Mouse (Mus musculus): ENCODE data around the gene Tmem132b. TPM values are rescaled to one million over a fixed set of nuclear protein-coding genes. Genes with fewer than 3 reads are reported as not detected.

Tmem132b gene
- polyA plus RNA-seq, 1 experiment: under 0.01 TPM

DNA sequence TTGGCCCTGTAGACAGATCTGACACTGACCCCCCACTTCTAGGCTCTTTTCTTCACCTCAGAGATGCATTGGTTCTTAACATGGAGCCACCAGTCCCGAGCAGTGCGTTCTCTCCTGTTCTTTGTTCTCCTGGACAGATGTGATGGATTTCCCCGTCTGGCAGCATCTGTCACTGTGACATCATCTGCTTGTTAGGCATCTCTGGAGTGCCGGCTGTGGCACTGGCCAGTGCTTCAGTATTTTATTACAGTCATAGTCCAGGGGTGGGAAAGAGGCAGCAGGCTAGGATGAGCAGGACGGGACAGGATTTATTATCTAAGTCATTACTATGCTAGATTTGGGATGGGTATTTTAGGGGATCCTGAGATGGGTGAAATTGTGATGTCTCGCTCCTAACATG, 31.9 kb downstream of the Tmem132b start:
- TF ChIP-seq CTCF (IDR thresholded peaks at IDR 0.05; ENCODE audit: control insufficient read depth, insufficient read depth, insufficient read length) (no peak), MYOG (IDR thresholded peaks at IDR 0.05; ENCODE audit: control insufficient read depth, extremely low read depth, insufficient read length) (no peak), MYOD1 (IDR thresholded peaks at IDR 0.05; ENCODE audit: control insufficient read depth, insufficient read length, low read depth) (no peak), CEBPB (IDR thresholded peaks at IDR 0.05; ENCODE audit: low read depth) (no peak), USF1 (IDR thresholded peaks at IDR 0.05; ENCODE audit: low read depth) (no peak), MAX (IDR thresholded peaks at IDR 0.05) (no peak), FOSL1 (IDR thresholded peaks at IDR 0.05; ENCODE audit: insufficient read depth, low read length, poor library complexity, severe bottlenecking) (no peak)
- no peaks in the 10 kb centered on the region for H3K79me2 ChIP-seq (ENCODE audit: control insufficient read depth, insufficient read depth)
- no peak overlapping the region for H3ac ChIP-seq (ENCODE audit: control insufficient read depth, insufficient read length, low read depth)

DNA sequence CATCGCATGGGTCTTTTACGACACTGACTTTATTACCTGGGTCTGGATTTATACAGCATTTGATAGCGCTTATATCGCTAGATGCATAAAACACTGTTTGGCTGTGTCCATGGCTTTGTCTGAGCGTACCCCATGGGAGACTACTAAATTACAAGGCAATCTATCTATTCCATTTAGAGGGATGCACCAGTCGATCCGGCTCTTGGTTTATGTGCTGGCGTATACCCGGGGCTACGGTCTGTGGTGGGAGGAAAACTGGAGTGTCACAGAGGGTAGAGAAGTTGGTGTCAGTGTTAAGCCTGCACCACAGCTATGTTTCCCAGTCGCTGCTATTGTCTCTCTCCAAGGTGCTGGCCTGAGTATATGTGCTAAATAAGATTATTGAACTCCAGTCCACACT, 34.2 kb downstream of the Tmem132b start:
- Histone ChIP-seq H3K79me2 (ENCODE audit: control insufficient read depth, insufficient read depth) (no peaks in the 10 kb centered on the region), H3ac (ENCODE audit: control insufficient read depth, insufficient read length, low read depth) (no peak overlapping the region), H3K79me3 (ENCODE audit: low read depth) (no peaks in the 10 kb centered on the region), H3K27me3 (ENCODE audit: control insufficient read depth, insufficient read depth, insufficient read length) (no peaks in the 10 kb centered on the region), H3K4me3 (ENCODE audit: insufficient read depth, poor library complexity, severe bottlenecking) (no peak overlapping the region), H3K36me3 (ENCODE audit: control insufficient read depth, insufficient read depth) (no peaks in the 10 kb centered on the region)
- TF ChIP-seq USF1 (IDR thresholded peaks at IDR 0.05; ENCODE audit: low read depth) (no peak), MYOG (IDR thresholded peaks at IDR 0.05; ENCODE audit: control insufficient read depth, extremely low read depth, insufficient read length) (no peak), MAX (IDR thresholded peaks at IDR 0.05) (no peak), CEBPB (IDR thresholded peaks at IDR 0.05; ENCODE audit: low read depth) (no peak), FOSL1 (IDR thresholded peaks at IDR 0.05; ENCODE audit: insufficient read depth, low read length, poor library complexity, severe bottlenecking) (no peak), CTCF (IDR thresholded peaks at IDR 0.05; ENCODE audit: control insufficient read depth, insufficient read depth, insufficient read length) (no peak), MYOD1 (IDR thresholded peaks at IDR 0.05; ENCODE audit: control insufficient read depth, insufficient read length, low read depth) (no peak)

More for the DNA sequence above, 31.9 kb downstream of the Tmem132b start:
- H3K4me3 ChIP-seq (ENCODE audit: insufficient read depth, poor library complexity, severe bottlenecking): no peak overlapping the region
- no peaks in the 10 kb centered on the region for H3K36me3 ChIP-seq (ENCODE audit: control insufficient read depth, insufficient read depth)
- no peaks in the 10 kb centered on the region for H3K79me3 ChIP-seq (ENCODE audit: low read depth)
- no peaks in the 10 kb centered on the region for H3K27me3 ChIP-seq (ENCODE audit: control insufficient read depth, insufficient read depth, insufficient read length)

DNA sequence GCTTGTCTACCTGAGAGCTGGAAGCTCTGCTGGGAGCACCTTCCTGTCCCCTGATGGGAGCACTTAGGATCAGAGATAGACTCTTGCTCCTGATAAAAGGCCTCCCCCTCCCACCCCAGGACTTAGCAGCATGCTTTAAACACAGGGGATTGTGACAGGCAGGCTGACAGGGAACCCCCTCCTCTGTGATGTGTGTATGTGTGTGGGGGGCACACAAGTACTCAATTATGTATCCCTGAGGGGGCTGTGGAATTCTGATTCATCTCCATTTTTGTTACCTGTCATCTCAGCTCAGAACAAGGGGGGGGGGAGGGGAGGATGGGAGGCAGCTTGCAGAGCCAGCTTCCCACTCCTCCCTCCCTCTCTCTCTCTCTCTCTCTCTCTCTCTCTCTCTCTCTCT, 36.9 kb downstream of the Tmem132b start:
- Histone ChIP-seq H3K79me3 (ENCODE audit: low read depth) (no peaks in the 10 kb centered on the region), H3K4me3 (ENCODE audit: insufficient read depth, poor library complexity, severe bottlenecking) (no peak overlapping the region), H3K79me2 (ENCODE audit: control insufficient read depth, insufficient read depth) (no peaks in the 10 kb centered on the region), H3K27me3 (ENCODE audit: control insufficient read depth, insufficient read depth, insufficient read length) (no peaks in the 10 kb centered on the region), H3K36me3 (ENCODE audit: control insufficient read depth, insufficient read depth) (no peaks in the 10 kb centered on the region), H3ac (ENCODE audit: control insufficient read depth, insufficient read length, low read depth) (no peak overlapping the region)
- no peak for TF ChIP-seq CEBPB (IDR thresholded peaks at IDR 0.05; ENCODE audit: low read depth)
- TF ChIP-seq FOSL1 (IDR thresholded peaks at IDR 0.05; ENCODE audit: insufficient read depth, low read length, poor library complexity, severe bottlenecking): no peak
- no peak for TF ChIP-seq MYOG (IDR thresholded peaks at IDR 0.05; ENCODE audit: control insufficient read depth, extremely low read depth, insufficient read length)
- TF ChIP-seq MAX (IDR thresholded peaks at IDR 0.05): no peak
- no peak for TF ChIP-seq CTCF (IDR thresholded peaks at IDR 0.05; ENCODE audit: control insufficient read depth, insufficient read depth, insufficient read length)
- no peak for TF ChIP-seq USF1 (IDR thresholded peaks at IDR 0.05; ENCODE audit: low read depth)
- TF ChIP-seq MYOD1 (IDR thresholded peaks at IDR 0.05; ENCODE audit: control insufficient read depth, insufficient read length, low read depth): no peak

DNA sequence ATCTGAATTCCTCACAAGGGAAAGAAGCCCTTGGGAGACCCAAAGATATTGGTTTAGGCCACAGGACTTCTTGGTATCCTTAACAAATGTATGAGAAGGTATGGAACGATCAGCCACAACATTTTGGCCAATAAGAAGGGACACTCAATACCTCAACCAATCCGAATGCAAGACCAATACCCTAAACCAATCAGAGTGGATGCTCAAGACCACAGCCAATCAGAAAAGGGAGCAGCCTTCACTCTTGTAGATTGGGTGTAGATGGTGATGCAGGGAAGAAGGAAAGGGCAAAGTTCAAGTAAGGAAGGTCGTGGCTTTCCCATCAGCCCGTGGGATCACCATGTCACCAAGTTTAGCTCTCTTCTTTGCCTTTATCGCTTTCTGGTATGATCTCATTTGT, 40.4 kb downstream of the Tmem132b start:
- no peaks in the 10 kb centered on the region for H3K79me3 ChIP-seq (ENCODE audit: low read depth)
- H3K79me2 ChIP-seq (ENCODE audit: control insufficient read depth, insufficient read depth): no peaks in the 10 kb centered on the region
- H3ac ChIP-seq (ENCODE audit: control insufficient read depth, insufficient read length, low read depth): no peak overlapping the region
- no peak overlapping the region for H3K4me3 ChIP-seq (ENCODE audit: insufficient read depth, poor library complexity, severe bottlenecking)
- TF ChIP-seq CEBPB (IDR thresholded peaks at IDR 0.05; ENCODE audit: low read depth) (no peak), USF1 (IDR thresholded peaks at IDR 0.05; ENCODE audit: low read depth) (no peak), MYOG (IDR thresholded peaks at IDR 0.05; ENCODE audit: control insufficient read depth, extremely low read depth, insufficient read length) (no peak), CTCF (IDR thresholded peaks at IDR 0.05; ENCODE audit: control insufficient read depth, insufficient read depth, insufficient read length) (no peak), MAX (IDR thresholded peaks at IDR 0.05) (no peak)
- H3K27me3 ChIP-seq (ENCODE audit: control insufficient read depth, insufficient read depth, insufficient read length): no peaks in the 10 kb centered on the region
- no peaks in the 10 kb centered on the region for H3K36me3 ChIP-seq (ENCODE audit: control insufficient read depth, insufficient read depth)

DNA sequence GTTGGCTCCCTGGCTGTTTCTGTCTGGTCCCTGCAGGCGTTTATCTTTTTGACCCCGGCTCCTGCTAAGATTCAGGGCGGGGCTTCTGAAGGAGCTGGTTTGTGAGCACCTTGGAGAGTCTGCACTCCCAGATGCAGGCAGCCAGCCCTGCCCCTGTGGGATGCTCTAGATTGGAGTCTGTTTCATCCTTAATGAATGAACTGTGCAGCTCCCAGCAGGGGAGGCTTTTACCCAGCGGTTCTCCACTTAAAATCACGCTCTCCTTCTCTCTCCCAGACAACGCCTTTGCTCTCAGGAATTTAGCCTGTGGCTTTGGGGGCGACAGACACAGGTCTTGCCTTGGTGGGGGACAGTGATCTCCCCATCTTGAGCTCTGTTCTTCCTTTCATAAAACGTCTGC, 43.3 kb downstream of the Tmem132b start:
- no peaks in the 10 kb centered on the region for H3K79me2 ChIP-seq (ENCODE audit: control insufficient read depth, insufficient read depth)
- no peak overlapping the region for H3K4me3 ChIP-seq (ENCODE audit: insufficient read depth, poor library complexity, severe bottlenecking)
- no peaks in the 10 kb centered on the region for H3K79me3 ChIP-seq (ENCODE audit: low read depth)
- TF ChIP-seq CEBPB (IDR thresholded peaks at IDR 0.05; ENCODE audit: low read depth) (no peak), MAX (IDR thresholded peaks at IDR 0.05) (no peak), MYOD1 (IDR thresholded peaks at IDR 0.05; ENCODE audit: control insufficient read depth, insufficient read length, low read depth) (no peak), CTCF (IDR thresholded peaks at IDR 0.05; ENCODE audit: control insufficient read depth, insufficient read depth, insufficient read length) (no peak), FOSL1 (IDR thresholded peaks at IDR 0.05; ENCODE audit: insufficient read depth, low read length, poor library complexity, severe bottlenecking) (no peak), MYOG (IDR thresholded peaks at IDR 0.05; ENCODE audit: control insufficient read depth, extremely low read depth, insufficient read length) (no peak), USF1 (IDR thresholded peaks at IDR 0.05; ENCODE audit: low read depth) (no peak)
- no peaks in the 10 kb centered on the region for H3K36me3 ChIP-seq (ENCODE audit: control insufficient read depth, insufficient read depth)
- H3K27me3 ChIP-seq (ENCODE audit: control insufficient read depth, insufficient read depth, insufficient read length): no peaks in the 10 kb centered on the region
- no peak overlapping the region for H3ac ChIP-seq (ENCODE audit: control insufficient read depth, insufficient read length, low read depth)

DNA sequence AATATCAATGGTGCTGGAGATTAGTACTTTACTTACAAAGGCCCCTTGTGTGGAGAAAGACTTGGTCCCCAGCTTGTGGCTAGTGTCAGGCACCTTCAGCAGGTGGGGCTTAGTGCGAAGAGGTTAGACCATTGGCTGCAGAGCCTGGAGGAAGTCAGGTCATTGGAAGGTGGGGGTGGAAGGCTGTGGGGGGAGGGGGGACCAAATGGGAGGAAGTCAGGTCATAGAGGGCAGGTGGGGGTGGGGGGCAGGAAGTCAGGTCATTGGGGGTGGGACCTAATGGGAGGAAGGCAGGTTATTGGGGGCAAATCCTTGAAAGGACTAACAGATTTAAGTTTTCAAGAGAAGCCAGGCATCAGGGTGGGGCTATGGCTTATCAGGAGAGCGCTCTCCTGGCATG, 44.3 kb downstream of the Tmem132b start:
- H3K36me3 ChIP-seq (ENCODE audit: control insufficient read depth, insufficient read depth): no peaks in the 10 kb centered on the region
- H3K79me2 ChIP-seq (ENCODE audit: control insufficient read depth, insufficient read depth): no peaks in the 10 kb centered on the region
- H3K4me3 ChIP-seq (ENCODE audit: insufficient read depth, poor library complexity, severe bottlenecking): no peak overlapping the region
- no peaks in the 10 kb centered on the region for H3K79me3 ChIP-seq (ENCODE audit: low read depth)
- TF ChIP-seq CEBPB (IDR thresholded peaks at IDR 0.05; ENCODE audit: low read depth): no peak
- TF ChIP-seq MYOD1 (IDR thresholded peaks at IDR 0.05; ENCODE audit: control insufficient read depth, insufficient read length, low read depth): no peak
- TF ChIP-seq MYOG (IDR thresholded peaks at IDR 0.05; ENCODE audit: control insufficient read depth, extremely low read depth, insufficient read length): no peak
- no peak for TF ChIP-seq MAX (IDR thresholded peaks at IDR 0.05)
- TF ChIP-seq CTCF (IDR thresholded peaks at IDR 0.05; ENCODE audit: control insufficient read depth, insufficient read depth, insufficient read length): no peak
- no peak for TF ChIP-seq USF1 (IDR thresholded peaks at IDR 0.05; ENCODE audit: low read depth)
- no peak for TF ChIP-seq FOSL1 (IDR thresholded peaks at IDR 0.05; ENCODE audit: insufficient read depth, low read length, poor library complexity, severe bottlenecking)
- H3ac ChIP-seq (ENCODE audit: control insufficient read depth, insufficient read length, low read depth): no peak overlapping the region
- H3K27me3 ChIP-seq (ENCODE audit: control insufficient read depth, insufficient read depth, insufficient read length): no peaks in the 10 kb centered on the region
